8 mouse cellular contexts compared by ENCODE assay signal in the genomic region with DNA sequence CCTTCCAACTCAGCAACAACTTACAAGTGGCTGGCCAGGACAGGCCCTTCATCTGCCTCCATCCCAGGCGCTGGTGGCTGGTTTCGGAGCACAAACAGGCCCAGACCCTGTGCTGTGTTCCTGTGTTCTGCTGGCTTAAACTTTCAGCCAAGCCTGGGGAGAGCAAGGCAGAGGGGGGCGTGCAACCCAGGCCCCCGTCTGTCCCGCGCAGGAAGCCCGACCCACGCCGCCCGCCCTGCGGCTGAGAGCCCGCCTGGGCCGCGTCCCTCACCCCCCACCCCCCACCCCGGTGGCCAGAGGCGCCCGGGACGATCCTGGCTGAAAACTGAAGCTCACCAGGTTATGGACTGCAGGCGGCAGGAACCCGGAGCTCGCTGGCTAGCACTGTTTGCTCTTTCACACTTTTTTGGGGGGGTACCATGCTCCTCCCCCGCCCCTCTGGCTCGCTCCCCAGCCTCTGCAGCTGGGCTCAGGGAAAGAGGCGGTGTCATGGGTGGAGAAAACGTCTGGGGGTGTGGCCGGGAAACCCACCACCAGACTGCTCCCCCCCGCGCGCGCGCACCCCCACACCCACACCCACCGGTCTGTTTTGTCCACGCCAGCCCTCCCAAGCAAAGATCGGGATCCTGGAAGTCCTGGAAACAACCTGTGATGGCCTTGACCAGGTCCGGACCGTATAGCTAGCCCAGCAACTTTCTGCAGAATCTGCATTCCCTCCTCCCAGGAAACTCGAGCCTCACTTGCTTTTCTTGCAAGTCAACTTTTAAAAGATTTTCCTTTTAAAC. TPM values are rescaled to one million over a fixed set of nuclear protein-coding genes. Genes with fewer than 3 reads are reported as not detected.
DNase-seq lines count a peak whose midpoint lies in the region; ATAC-seq and TF ChIP-seq lines count a peak whose summit lies in the region.

Gene Pabpc4l, minus strand, starts transcription at position 739 of the 785 bp plus-strand sequence.

- 3% methylated on average over 37 of the region's 37 CpGs for WGBS in spleen, adult 2 months
- WGBS in embryonic facial prominence, embryonic 11.5 days: under 1% methylated on average over 35 of the region's 37 CpGs
- under 1% methylated on average over 37 of the region's 37 CpGs for WGBS in heart, embryonic 10.5 days

- H3K9ac ChIP-seq in embryonic facial prominence, embryonic 11.5 days (replicated peaks; ENCODE audit: low read length): peak within 1 kb of the TSS; percentile 70

- DNase-seq in spleen, adult 2 months (ENCODE audit: low read depth in 1 of 2, low spot score in 2 of 2): no peak
- DNase-seq in spleen, postnatal 14 days (ENCODE audit: low spot score in 2 of 2): no peak
- peak; percentile 79 for DNase-seq in embryonic facial prominence, embryonic 11.5 days (ENCODE audit: low spot score)
- DNase-seq in heart, embryonic 10.5 days (ENCODE audit: low spot score): peak; percentile 81
- DNase-seq in kidney, postnatal 10 days: peak; percentile 78
- DNase-seq in lung, postnatal 25 days (ENCODE audit: low spot score): peak; percentile 3
- DNase-seq in right cerebral cortex, postnatal 10 days (ENCODE audit: low spot score in 2 of 2): peak; percentile 38 to 40
- no peak for DNase-seq in natural killer cell, adult 2 months (ENCODE audit: low spot score in 2 of 2)

- no peak for TF ChIP-seq CTCF in spleen, adult 2 months (IDR thresholded peaks at IDR 0.05; ENCODE audit: extremely low read depth, insufficient read depth, insufficient read length, insufficient replicate concordance)

- H3K36me3 ChIP-seq in spleen, adult 2 months (ENCODE audit: control insufficient read depth, insufficient read depth, low read length): no peaks in the 10 kb centered on the region
- no peaks in the 10 kb centered on the region for H3K36me3 ChIP-seq in embryonic facial prominence, embryonic 11.5 days (replicated peaks; ENCODE audit: control insufficient read depth, insufficient read depth, low read depth, low read length)
- peaks cover 3% of the 10 kb centered on the region; the same call in 1 of the 2 replicates for H3K36me3 ChIP-seq in heart, embryonic 10.5 days

- peak; percentile 94 for ATAC-seq in embryonic facial prominence, embryonic 11.5 days (replicated peaks; ENCODE audit: insufficient number of reproducible peaks, low FRiP score, low TSS enrichment, low read depth)

- peak within 1 kb of the TSS; percentile 8; the same call in 1 of the 2 replicates for H3K27ac ChIP-seq in spleen, adult 2 months (ENCODE audit: insufficient read depth, low read length)
- peak within 1 kb of the TSS; percentile 43 for H3K27ac ChIP-seq in embryonic facial prominence, embryonic 11.5 days (replicated peaks; ENCODE audit: low read depth, low read length)
- peak within 1 kb of the TSS; percentile 92 for H3K27ac ChIP-seq in heart, embryonic 10.5 days

- no peak for TF ChIP-seq POLR2A in spleen, adult 2 months (IDR thresholded peaks at IDR 0.05; ENCODE audit: low read depth, low read length)

- peak within 1 kb of the TSS; percentile 59 for H3K4me2 ChIP-seq in embryonic facial prominence, embryonic 11.5 days (ENCODE audit: low read depth, low read length)

- H3K4me3 ChIP-seq in spleen, adult 2 months (ENCODE audit: extremely low read depth, insufficient read depth, insufficient read length): peak within 1 kb of the TSS; percentile 24; the same call in 1 of the 2 replicates
- peak within 1 kb of the TSS; percentile 47 for H3K4me3 ChIP-seq in embryonic facial prominence, embryonic 11.5 days (ENCODE audit: low read depth, low read length)
- peak within 1 kb of the TSS; percentile 74 for H3K4me3 ChIP-seq in heart, embryonic 10.5 days

- no peaks in the 10 kb centered on the region for H3K4me1 ChIP-seq in spleen, adult 2 months (ENCODE audit: control insufficient read depth, insufficient read depth, insufficient read length)
- no peaks in the 10 kb centered on the region for H3K4me1 ChIP-seq in embryonic facial prominence, embryonic 11.5 days (ENCODE audit: control insufficient read depth, insufficient read depth, low read length)
- H3K4me1 ChIP-seq in heart, embryonic 10.5 days: peaks cover 5% of the 10 kb centered on the region; the same call in 1 of the 2 replicates

- no peaks in the 10 kb centered on the region for H3K27me3 ChIP-seq in spleen, adult 2 months (ENCODE audit: control insufficient read depth, insufficient read depth, low read length)
- no peaks in the 10 kb centered on the region for H3K27me3 ChIP-seq in embryonic facial prominence, embryonic 11.5 days (ENCODE audit: control insufficient read depth, insufficient read depth, low read length)
- H3K27me3 ChIP-seq in heart, embryonic 10.5 days (ENCODE audit: insufficient read depth, poor library complexity, severe bottlenecking): no peaks in the 10 kb centered on the region

- H3K9me3 ChIP-seq in embryonic facial prominence, embryonic 11.5 days (replicated peaks; ENCODE audit: control insufficient read depth, low read length): peaks cover 3% of the 10 kb centered on the region; the same call in 1 of the 2 replicates
- H3K9me3 ChIP-seq in heart, embryonic 10.5 days: no peaks in the 10 kb centered on the region

RNA-seq across cellular contexts. Expression of gene Pabpc4l, which starts in this region (rescaled TPM):
- 0.12 and 0.18 TPM in 2 replicates for polyA plus RNA-seq in spleen, adult 2 months (2012; rRNA removed)
- polyA plus RNA-seq in embryonic facial prominence, embryonic 11.5 days (2014; fragmentation: Nextera tagmentation; extraction: Ambion mirVana): 26.7 and 31.7 TPM in 2 replicates
- 8.6 and 9.0 TPM in 2 replicates for polyA plus RNA-seq in heart, embryonic 10.5 days (2016; fragmentation: Nextera tagmentation; extraction: Ambion mirVana)

Comparison
In these comparisons a context has a peak if more than half of its experiments do, and no peak if none do; other contexts are left out.
1. DNase-seq: peak in embryonic facial prominence, embryonic 11.5 days (single experiment), heart, embryonic 10.5 days (single experiment), kidney, postnatal 10 days (single experiment), lung, postnatal 25 days (single experiment) and right cerebral cortex, postnatal 10 days (2 of 2); none in spleen, adult 2 months (0 of 2), spleen, postnatal 14 days (0 of 2) and natural killer cell, adult 2 months (0 of 2).
2. H3K27ac ChIP-seq: peak in every context shown above with its lines; median percentile 92 in heart, embryonic 10.5 days; 43 in embryonic facial prominence, embryonic 11.5 days; 8 in spleen, adult 2 months.
3. H3K4me3 ChIP-seq: peak in every context shown above with its lines; median percentile 74 in heart, embryonic 10.5 days; 47 in embryonic facial prominence, embryonic 11.5 days; 24 in spleen, adult 2 months.